Mouse (Mus musculus): Measurements from ENCODE around the gene Ccdc40.

GRCm38 (mm10) chr11:119299391-119300245 is 71.2 kb downstream of the Ccdc40 start, which contains the start of gene Eif4a3:
- TF ChIP-seq CTCF (IDR thresholded peaks at IDR 0.05; ENCODE audit: low read depth, low read length): no peak
- no peak for TF ChIP-seq POLR2A (IDR thresholded peaks at IDR 0.05; ENCODE audit: borderline replicate concordance, low read depth, low read length)

Data from bone marrow macrophage, adult 2 months (primary cell).